Mouse (Mus musculus): Measurements from ENCODE around the gene Pts. TPM values are rescaled to one million over a fixed set of nuclear protein-coding genes. Genes with fewer than 3 reads are reported as not detected.

Pts gene
- total and polyA plus RNA-seq, 3 experiments, result 35.4 to 89.4 (median 37.9) TPM

- peaks cover 7 to 16% of the 10 kb centered on the region in 2 experiments for H3K4me1 ChIP-seq (ENCODE audit: control insufficient read depth in 1 of 2, insufficient read depth in 2 of 2)
- H3K36me3 ChIP-seq (replicated peaks in 1 of 2; ENCODE audit: control insufficient read depth in 1 of 2, insufficient read depth in 1 of 2, low read length in 1 of 2), result peaks cover 15 to 43% of the 10 kb centered on the region in 2 experiments
- no peak overlapping the region for H3K9ac ChIP-seq (ENCODE audit: insufficient read depth, low read depth)
- dilution Hi-C loops (cut with MboI; ENCODE audit: extremely low pct_ligation_motif_present, extremely low pct_unique_long_range_greater_than_20kb, low sequenced_read_pairs) (no loop called here), in situ Hi-C loops (cut with MboI; ENCODE audit: low pct_ligation_motif_present, low pct_unique_long_range_greater_than_20kb, low sequenced_read_pairs) (loop anchor here (10.0 kb wide), 1 partner anchor 187 kb away; no protein-coding TSS in a partner anchor)
- no peaks in the 10 kb centered on the region for H3K9me3 ChIP-seq (replicated peaks; ENCODE audit: low read length)
- no peaks in the 10 kb centered on the region for H3K27me3 ChIP-seq (replicated peaks)
- DNase-seq (ENCODE audit: extremely low read depth), result no peak
- no peak overlapping the region for H3K27ac ChIP-seq (ENCODE audit: insufficient read depth, low read depth)
- no peak overlapping the region for H3K4me3 ChIP-seq (replicated peaks in 1 of 3; ENCODE audit: low read depth in 2 of 3, low read length in 2 of 3, poor library complexity in 1 of 3)
- no peaks in the 10 kb centered on the region for H3K79me2 ChIP-seq (replicated peaks; ENCODE audit: control insufficient read depth, extremely low read depth, insufficient read depth, poor library complexity, severe bottlenecking)
- no peak for TF ChIP-seq ETS1 (conservative IDR thresholded peaks at IDR 0.05; ENCODE audit: low read depth, low read length)
- no peak for TF ChIP-seq ZMIZ1 (IDR thresholded peaks at IDR 0.05; ENCODE audit: low read depth, low read length)
- peak; percentile 32 for TF ChIP-seq RAD21 (IDR thresholded peaks at IDR 0.05; ENCODE audit: low read depth, low read length)
- no peak for TF ChIP-seq POLR2AphosphoS2 (IDR thresholded peaks at IDR 0.05; ENCODE audit: low read depth, low read length)
- peak; percentile 26; the same call in 1 of the 2 replicates for TF ChIP-seq SMC3 (IDR thresholded peaks at IDR 0.05; ENCODE audit: low read depth, low read length)
- TF ChIP-seq IRF4 (IDR thresholded peaks at IDR 0.05; ENCODE audit: low read depth, low read length), result no peak
- TF ChIP-seq ZNF384 (IDR thresholded peaks at IDR 0.05; ENCODE audit: low read depth, low read length), result no peak
- no peak for TF ChIP-seq CHD2 (IDR thresholded peaks at IDR 0.05; ENCODE audit: low read length)
- TF ChIP-seq MYC (IDR thresholded peaks at IDR 0.05; ENCODE audit: low read depth, low read length), result no peak
- no peak for TF ChIP-seq RCOR1 (conservative IDR thresholded peaks at IDR 0.05; ENCODE audit: low read depth, low read length)
- TF ChIP-seq GABPA (IDR thresholded peaks at IDR 0.05; ENCODE audit: insufficient replicate concordance, low read depth, low read length), result no peak
- TF ChIP-seq CTCF (conservative IDR thresholded peaks at IDR 0.05 in 1 of 2, IDR thresholded peaks at IDR 0.05 in 1 of 2; ENCODE audit: low read depth in 2 of 2, low read length in 2 of 2), result peak in 1 of 2 experiments; percentile 51; a peak in 1 of 4 replicates
- TF ChIP-seq E2F4 (IDR thresholded peaks at IDR 0.05; ENCODE audit: insufficient replicate concordance, low read depth, low read length), result no peak
- no peak for TF ChIP-seq ZKSCAN1 (IDR thresholded peaks at IDR 0.05; ENCODE audit: borderline replicate concordance, low read depth, low read length)
- TF ChIP-seq NRF1 (IDR thresholded peaks at IDR 0.05; ENCODE audit: low read depth, low read length), result no peak
- no peak for TF ChIP-seq JUND (conservative IDR thresholded peaks at IDR 0.05; ENCODE audit: low read depth, low read length)
- no peak for TF ChIP-seq USF2 (conservative IDR thresholded peaks at IDR 0.05; ENCODE audit: low read depth, low read length)
- no peak overlapping the region for H3K4me2 ChIP-seq (ENCODE audit: insufficient read depth, low read depth, poor library complexity, severe bottlenecking)
Observed at GRCm38 (mm10) chr9:50521562-50521961, 7.0 kb downstream of the Pts start.

- TF ChIP-seq RCOR1 (conservative IDR thresholded peaks at IDR 0.05; ENCODE audit: low read depth, low read length) (no peak), ZNF384 (IDR thresholded peaks at IDR 0.05; ENCODE audit: low read depth, low read length) (no peak), KAT2A (IDR thresholded peaks at IDR 0.05; ENCODE audit: insufficient replicate concordance, low read length) (no peak), BHLHE40 (IDR thresholded peaks at IDR 0.05; ENCODE audit: low read depth, low read length) (0 out of 2 replicates have a peak, but pooled peaks have one; percentile 38)
- no peak overlapping the region for H3K4me3 ChIP-seq (replicated peaks in 1 of 3; ENCODE audit: low read depth in 2 of 3, low read length in 2 of 3, poor library complexity in 1 of 3)
- H3K36me3 ChIP-seq (replicated peaks in 1 of 2; ENCODE audit: control insufficient read depth in 1 of 2, insufficient read depth in 1 of 2, low read length in 1 of 2), result peaks cover 15 to 41% of the 10 kb centered on the region in 2 experiments
- no peaks in the 10 kb centered on the region for H3K9me3 ChIP-seq (replicated peaks; ENCODE audit: low read length)
- no peaks in the 10 kb centered on the region for H3K27me3 ChIP-seq (replicated peaks)
- peaks cover 6 to 8% of the 10 kb centered on the region in 2 experiments for H3K4me1 ChIP-seq (ENCODE audit: control insufficient read depth in 1 of 2, insufficient read depth in 2 of 2)
- no peaks in the 10 kb centered on the region for H3K79me2 ChIP-seq (replicated peaks; ENCODE audit: control insufficient read depth, extremely low read depth, insufficient read depth, poor library complexity, severe bottlenecking)
- dilution Hi-C loops (cut with MboI; ENCODE audit: extremely low pct_ligation_motif_present, extremely low pct_unique_long_range_greater_than_20kb, low sequenced_read_pairs), result no loop called here
- DNase-seq (ENCODE audit: extremely low read depth), result no peak
- in situ Hi-C loops (cut with MboI; ENCODE audit: low pct_ligation_motif_present, low pct_unique_long_range_greater_than_20kb, low sequenced_read_pairs), result loop anchor here (10.0 kb wide), 1 partner anchor 186 kb away; no protein-coding TSS in a partner anchor
- H3K4me2 ChIP-seq (ENCODE audit: insufficient read depth, low read depth, poor library complexity, severe bottlenecking), result no peak overlapping the region
- H3K27ac ChIP-seq (ENCODE audit: insufficient read depth, low read depth), result no peak overlapping the region
- no peak overlapping the region for H3K9ac ChIP-seq (ENCODE audit: insufficient read depth, low read depth)
Observed at GRCm38 (mm10) chr9:50520748-50521147, 7.8 kb downstream of the Pts start.

Measured in CH12.LX (cell line).